Mouse (Mus musculus) naive thymus-derived CD4-positive, alpha-beta T cell, adult 2 months (primary cell): Measurements from ENCODE around the gene Dct.

Source experiments
- DNase-seq: peaks from one replicate; pipeline ENCODE4 v3.0.0-alpha.2; 2011; ENCODE audit warnings: low read depth

Gene Dct

DNA sequence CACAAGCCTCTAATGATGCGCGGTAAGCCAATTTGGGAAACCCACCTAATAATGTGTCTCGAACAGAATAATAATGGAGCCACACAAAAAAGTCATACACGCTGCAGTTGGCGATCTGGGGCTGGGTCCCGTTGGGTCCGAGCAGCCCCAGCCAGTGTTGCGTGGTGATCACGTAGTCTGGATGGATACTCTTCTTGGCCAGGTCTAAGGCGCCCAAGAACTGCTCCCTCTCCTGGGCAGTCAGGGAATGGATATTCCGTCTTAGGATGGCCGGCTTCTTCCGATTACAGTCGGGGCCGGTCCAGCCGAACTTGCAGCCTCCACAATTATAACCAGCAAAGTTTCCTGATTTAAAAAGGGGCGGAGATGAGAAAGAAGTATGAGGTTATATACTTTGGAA is 9.1 kb downstream of the Dct start:
- no peak for DNase-seq

DNA sequence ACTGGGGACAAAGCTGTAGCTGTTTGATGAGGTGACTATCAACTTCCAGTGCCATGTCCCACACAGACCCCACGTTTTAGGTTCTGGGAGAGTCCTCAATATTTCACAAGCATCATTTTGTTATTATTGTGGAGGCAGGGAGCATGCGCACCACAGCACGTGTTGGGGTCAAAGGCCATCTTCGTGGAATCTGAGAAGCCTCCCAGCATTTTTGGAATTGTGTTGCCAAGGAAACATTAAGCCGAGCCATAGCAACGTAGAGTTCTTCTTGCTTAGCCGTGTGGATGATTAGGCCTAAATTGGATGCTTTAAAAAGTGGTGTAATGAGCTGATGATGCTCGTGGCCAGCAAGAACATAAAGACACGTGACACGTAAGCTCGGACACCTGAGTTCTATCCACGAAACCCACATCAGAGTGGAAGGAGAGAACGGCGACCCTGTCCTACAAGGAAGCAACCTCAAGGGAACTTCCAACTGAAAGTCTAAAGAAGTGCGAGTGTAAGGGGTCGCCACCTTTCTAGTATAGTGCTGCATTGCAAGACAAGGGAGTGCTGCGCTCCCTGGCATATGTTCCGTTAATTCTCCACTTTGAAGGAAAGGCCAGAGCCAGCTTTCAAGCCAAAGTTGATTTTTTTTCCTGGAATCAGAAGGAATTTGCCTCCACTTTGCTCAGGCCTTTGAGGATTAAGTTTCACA is 9.8 kb downstream of the Dct start:
- no peak for DNase-seq

DNA sequence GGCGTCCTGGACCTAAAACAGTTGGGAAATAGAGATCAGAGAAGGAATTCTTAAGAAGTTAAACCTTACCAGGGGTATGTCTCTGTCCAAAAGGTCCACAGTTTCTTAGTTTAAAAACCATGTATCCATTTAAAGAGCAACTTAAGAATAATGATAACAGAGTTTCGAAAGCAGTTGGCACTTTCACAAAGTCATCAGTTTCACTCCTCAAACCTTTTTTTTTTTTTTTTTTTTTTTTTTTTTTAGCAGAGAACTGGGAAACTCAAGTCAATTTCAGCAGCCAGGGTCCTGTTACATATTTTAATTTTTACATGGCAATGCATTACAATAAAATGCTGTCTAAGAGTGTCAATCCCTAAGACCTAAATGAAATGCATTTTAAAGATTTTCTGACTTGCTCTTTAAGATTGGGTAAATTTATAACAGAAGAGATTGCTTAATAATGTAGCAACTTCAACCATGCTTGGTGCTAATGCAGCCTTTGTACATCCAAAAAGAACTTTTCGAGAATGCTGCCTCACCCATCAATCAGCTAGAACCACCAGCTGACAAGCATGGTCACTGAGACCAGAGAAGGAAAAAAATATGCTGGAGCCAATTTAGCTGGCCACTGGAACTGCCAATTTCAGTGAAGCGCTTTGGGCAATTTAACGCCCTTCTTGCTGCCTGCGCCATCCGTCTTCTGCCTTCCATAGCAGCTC is 11.3 kb downstream of the Dct start:
- DNase-seq: no peak

DNA sequence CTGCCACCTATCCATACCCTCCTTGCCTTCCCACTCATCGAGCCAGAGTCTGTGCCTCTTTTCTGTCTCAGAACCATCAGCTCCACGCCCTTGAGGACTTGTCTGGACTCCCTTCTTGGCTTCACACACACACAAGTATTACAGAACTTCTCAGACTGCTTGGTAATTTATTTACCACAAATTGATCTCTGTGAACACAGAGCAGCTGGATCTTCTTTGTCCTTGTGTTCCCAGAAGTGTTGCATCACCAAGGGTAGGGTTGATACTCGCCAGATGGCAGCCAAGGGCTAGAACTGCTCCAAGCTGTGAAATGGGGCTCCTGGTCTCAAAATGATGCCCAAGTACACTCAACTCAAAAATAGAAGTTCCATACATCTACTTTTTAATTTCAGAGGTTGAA is 13.0 kb downstream of the Dct start:
- no peak for DNase-seq

DNA sequence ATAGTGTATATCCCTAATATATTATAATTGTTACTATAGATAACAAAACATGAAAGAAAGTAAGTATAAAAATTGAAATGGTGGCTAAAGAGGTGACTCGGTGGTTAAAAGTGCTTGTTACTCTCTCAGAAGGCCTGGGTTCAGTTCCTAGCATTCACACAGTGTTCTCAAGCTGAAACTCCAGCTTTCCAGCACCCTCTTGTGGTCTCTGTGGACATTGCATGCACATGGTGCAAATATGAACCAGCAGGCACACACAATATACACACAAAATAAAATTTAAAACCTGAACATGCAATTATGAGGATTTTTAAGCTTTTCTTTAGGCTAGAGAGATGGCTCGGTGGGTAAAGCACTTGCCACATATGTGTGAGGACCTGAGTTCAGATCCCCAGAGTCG is 24.5 kb downstream of the Dct start:
- no peak for DNase-seq

DNA sequence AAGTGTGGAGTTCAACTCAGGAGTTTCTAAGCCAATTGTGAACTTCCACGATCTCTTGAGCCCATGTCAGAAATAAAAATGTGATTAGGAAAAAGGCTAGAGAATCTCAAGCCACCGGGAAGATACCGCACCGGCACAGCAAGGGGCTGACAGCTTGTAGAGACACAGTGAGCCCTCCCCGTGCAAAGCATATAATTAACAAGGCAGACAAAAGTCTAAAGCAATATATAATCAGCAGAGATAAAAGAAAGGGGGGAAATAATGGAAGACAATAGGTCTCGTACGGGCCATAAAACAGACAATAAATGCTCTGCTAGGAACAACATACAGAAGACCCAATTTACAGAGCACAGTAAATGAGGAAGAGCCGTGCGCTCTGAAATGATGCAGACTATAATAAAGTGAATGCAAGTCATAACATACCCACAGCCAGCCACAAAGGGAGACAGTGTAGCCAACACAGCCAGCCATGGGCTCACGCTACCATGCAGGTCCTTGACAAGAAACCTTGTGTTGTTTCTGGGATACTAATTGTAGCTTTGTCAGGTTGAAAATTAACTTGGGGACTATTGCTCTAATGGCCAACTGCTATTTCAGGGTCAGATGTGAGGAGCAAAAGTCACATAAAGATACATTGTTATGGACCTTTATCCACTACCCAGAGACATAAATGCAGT is 30.0 kb downstream of the Dct start:
- DNase-seq: no peak

DNA sequence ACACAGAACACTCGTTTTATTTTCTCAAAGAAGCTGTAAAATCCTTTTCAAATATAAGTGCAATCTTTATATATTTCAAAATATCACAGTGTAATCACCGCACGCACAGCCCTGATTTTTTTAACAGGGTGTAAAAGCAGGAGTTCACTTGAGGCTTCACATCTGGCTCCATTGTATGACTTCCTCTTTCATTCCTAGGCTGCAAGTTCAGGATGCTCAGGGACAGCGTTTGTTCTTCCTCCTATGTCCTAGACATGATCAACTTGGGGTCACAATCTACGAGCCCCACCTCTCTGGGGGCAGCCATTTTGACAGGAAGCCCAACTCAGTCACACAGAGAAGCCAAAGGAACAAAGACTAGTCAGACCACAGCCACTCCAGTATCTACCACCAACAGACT is 32.7 kb downstream of the Dct start:
- DNase-seq: no peak

DNA sequence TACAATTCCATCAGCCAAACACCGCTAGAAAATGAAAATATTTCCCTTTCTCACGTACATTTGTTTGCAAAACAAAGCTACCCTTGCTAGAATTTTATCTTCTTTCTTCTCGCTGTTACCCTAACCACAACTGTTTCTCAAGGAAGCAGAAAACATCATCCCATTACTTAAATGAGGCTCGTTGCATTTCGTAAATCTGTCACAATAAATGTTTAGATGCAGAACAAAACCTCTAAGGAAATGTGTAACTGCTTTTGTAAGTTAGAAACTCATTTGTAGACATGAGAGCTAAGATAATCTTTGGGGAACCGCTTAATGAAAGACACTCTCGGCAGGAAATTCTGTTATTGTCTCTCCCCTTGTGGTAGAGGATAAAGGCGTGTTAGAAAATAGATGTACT is 38.8 kb downstream of the Dct start:
- no peak for DNase-seq

DNA sequence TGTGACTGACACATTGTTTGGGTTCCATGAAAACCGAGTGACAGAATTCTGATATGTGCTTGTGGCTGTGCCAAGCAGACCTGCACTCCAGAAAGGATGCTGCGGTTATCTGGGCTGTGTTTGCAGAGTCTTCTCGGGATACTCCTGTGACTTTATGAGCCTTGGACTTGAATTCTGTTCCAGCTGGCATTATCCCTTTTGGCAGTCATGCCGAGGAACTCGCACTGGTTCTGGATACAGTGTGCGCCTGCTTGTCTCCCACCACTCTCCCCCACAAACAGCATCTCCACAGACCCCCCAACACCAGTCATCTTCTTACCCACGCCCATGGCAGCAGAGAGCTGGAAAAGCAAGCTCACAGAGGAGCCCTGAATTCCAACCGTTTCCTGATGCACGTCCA is 42.5 kb downstream of the Dct start:
- no peak for DNase-seq

DNA sequence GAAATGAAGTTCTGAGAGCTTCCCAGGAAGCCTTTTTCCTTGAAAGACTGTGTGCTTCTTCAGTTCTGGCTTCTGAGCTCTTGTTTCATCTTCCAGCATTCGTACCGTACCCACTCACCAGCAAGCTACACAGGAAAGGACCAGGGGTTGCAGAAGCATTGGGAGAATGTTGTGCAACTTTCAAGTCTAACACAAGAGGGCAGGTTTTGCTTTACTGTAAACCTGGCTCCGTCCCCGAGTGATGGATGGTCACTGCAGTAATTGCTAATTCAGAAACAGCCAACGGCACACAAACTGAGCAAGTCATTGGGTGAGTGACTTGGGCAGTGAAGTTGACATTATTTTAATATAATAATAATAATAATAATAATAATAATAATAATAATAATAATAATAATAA is 46.3 kb downstream of the Dct start:
- peak; percentile 2 for DNase-seq

DNA sequence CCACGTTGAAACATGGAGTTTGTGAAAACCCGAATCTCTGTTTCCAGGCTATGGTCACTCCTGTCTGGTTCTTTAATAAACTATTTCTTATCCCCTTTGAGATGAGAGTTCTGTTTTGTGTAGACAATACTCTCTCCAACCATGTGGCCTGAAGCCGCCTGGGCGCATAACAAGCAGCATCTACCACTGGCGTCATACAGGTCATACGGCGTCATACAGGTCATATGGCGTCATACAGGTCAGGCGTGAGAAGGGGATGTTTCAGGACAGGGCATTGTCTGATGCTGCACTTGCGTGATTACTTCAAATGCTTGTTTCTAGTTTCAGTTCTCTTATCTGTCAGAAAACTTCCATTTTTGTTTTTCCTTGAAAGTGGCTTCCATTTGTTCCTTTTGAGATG is 47.6 kb downstream of the Dct start:
- no peak for DNase-seq

DNA sequence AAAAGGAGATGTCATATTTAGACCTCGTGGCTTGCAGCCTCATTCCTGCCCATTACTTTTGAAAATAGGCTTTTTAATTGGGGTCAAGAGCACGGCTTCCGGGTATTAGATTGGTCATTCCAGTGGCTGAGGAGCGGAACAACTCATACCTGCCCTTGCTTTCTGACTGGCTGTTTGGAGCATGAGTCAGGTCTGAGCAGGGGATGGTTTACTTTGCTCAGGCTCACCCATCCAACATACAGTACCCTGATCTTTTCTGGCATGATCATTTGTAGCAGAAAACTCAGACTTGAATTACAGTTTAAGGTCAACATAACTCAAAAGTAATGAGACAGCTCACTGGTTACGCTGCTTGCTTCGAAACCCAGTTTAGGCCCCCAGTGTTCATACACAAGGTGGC is 58.2 kb downstream of the Dct start:
- DNase-seq: no peak

DNA sequence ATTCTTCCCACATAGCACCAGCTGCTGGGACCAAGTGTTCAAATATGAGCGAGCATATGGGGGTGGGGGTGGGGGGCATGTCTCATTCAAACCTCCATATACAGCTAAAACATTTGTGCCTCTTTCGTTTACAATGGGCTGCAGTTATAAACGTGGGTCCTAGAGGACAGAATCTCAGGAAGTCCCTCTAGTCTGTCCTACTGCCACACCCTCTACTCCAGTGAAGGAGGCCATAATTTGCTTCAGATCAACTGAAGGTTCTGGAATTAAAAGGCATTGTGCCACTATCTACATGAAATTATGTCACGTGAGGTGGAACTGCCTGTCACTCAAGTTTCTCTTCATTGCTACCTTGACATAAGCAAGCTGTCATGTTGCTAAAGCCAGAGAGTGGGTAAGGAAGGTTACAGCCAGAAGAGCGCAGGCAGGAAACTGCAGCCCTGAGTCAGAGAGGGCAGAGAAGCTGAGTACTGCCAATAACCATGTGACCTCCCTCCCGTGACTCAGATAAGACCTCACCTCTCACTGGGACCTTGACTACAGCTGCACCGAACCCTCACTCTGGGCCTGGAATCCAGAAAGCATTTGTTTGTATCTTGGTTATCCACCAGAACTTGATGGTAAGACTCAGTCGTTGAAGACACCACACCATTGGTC is 59.3 kb downstream of the Dct start:
- no peak for DNase-seq

DNA sequence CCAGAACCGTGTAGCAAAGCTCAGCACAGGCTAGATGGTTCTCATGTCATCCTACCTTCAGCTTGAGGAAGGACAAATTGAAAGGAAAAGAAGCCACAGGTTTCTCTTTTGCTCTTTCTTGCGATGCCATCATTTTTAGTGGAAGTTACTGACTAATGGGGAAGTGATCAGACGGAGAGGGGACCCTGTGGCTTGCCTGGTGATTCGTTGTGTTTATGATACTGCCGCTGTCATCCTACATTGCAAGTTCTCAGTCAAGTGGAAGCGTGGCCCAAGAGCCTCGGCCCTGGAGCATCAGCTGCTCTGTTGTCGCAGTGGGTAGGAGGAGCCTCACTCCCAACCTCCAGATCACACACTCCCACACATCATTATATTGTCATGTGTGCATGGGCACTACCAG is 61.8 kb downstream of the Dct start:
- no peak for DNase-seq

DNA sequence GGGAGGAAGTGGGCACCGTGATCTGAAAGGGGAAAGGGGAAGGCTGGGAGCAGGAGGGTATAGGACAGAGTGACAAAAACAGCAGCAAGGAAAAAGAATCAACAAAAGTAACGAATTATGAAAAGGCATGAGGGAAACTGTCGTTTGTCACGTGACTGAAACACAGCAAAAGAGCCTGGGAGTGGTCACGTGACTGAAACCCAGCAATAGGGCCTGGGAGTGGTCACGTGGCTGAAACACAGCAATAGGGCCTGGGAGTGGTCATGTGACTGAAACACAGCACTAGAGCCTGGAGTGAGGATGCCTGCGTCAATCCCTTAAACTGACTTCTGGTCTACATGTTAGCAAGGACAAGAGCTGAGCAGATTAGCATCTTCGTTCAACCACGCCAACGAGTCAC is 63.6 kb downstream of the Dct start:
- no peak for DNase-seq

DNA sequence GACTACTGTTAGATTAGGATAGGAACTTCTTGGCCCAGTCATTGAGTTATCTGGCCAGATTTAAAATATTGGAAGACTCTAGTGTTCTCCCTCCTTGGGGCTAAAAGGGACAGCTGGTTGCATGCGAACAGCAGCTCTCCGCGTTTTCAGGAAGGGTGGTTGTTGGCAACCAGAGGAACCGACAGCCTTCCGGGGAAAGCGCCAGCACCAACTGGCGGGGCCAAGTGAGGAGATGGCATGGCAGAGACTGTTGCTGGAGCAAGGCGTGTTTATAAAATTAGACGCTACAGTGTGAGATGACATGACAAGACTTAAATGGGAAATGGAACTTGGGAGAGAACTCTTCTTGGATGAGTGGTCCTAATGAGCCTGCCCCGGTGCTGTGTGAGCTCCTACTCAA is 70.5 kb downstream of the Dct start:
- DNase-seq: no peak

DNA sequence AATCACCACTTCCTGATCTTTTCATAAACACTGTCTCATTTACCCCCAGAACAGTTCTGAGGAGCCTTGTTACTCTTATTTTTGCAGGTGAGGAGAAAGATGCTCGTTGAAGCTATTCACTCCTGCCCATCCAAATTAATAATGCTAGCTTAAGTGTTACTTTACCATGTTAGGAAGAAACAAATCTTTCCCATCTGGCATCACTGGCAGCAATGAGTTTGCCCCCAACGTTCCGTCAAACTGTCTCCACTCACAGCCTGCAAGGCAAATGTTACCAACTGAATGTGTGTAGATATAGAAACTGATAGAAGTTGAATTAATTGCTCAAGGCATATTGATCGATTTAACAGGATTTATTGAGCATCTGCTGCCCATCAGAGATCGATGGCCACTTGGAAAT is 79.5 kb downstream of the Dct start:
- no peak for DNase-seq
